29 mouse cellular contexts compared by ENCODE assay signal in genomic region chr14:66438572-66438971, GRCm38 (mm10).
DNase-seq lines count a peak whose midpoint lies in the region; ATAC-seq and TF ChIP-seq lines count a peak whose summit lies in the region.
"Had no signal": no experiment of that assay in that cellular context is flagged by ENCODE, and none has a peak within 500 bp of the region (broad histone marks: within the 10 kb centered on the region; RNA-seq: fewer than 3 reads in every experiment).

No protein-coding gene starts in this region.

- no peak overlapping the region for H3K4me2 ChIP-seq in heart, embryonic 12.5 days
- no peak overlapping the region for H3K4me2 ChIP-seq in heart, postnatal 0 days (ENCODE audit: low read depth, low read length)
- H3K4me2 ChIP-seq: embryonic facial prominence, embryonic 15.5 days; forebrain, embryonic 12.5 days; hindbrain, embryonic 15.5 days; liver, embryonic 12.5 days; stomach, embryonic 15.5 days had no signal

- DNase-seq in heart, postnatal 14 days, result no peak
- peak; percentile 15 for DNase-seq in heart, postnatal 0 days (ENCODE audit: low spot score)
- no peak for DNase-seq in heart, postnatal 36 days
- DNase-seq in ES-E14 (ENCODE audit: low read depth, low spot score), result no peak
- DNase-seq: adrenal gland, postnatal 10 days; B cell, adult 2 months; cerebellum, adult 11 months; cerebellum, adult 9-10 months; cerebellum, postnatal 36 days; forebrain, postnatal 0 days; gastrocnemius, postnatal 10 days; kidney, adult 18-20 months; kidney, postnatal 4 days; liver, postnatal 0 days; lung, postnatal 36 days; midbrain, embryonic 14.5 days; right cerebral cortex, postnatal 25 days had no signal

- H3K9ac ChIP-seq in heart, embryonic 12.5 days, result no peak overlapping the region
- H3K9ac ChIP-seq in heart, postnatal 0 days (replicated peaks; ENCODE audit: low read depth, low read length), result no peak overlapping the region
- H3K9ac ChIP-seq in ES-E14 (ENCODE audit: insufficient read depth, low read depth, low read length, poor library complexity, severe bottlenecking), result no peak overlapping the region
- H3K9ac ChIP-seq: embryonic facial prominence, embryonic 15.5 days; forebrain, embryonic 12.5 days; forebrain, postnatal 0 days; hindbrain, embryonic 15.5 days; liver, embryonic 12.5 days; liver, postnatal 0 days; stomach, embryonic 15.5 days had no signal

- H3K4me3 ChIP-seq in heart, embryonic 12.5 days, result no peak overlapping the region
- H3K4me3 ChIP-seq in heart, postnatal 0 days (ENCODE audit: low read depth, low read length), result no peak overlapping the region
- no peak overlapping the region for H3K4me3 ChIP-seq in ES-E14 (ENCODE audit: insufficient read depth in 1 of 2, low read depth in 1 of 2, low read length in 2 of 2, poor library complexity in 1 of 2, severe bottlenecking in 1 of 2)
- H3K4me3 ChIP-seq in bone marrow macrophage, adult 2 months (ENCODE audit: insufficient read depth, low read length), result no peak overlapping the region
- H3K4me3 ChIP-seq: embryonic facial prominence, embryonic 10.5 days; embryonic facial prominence, embryonic 15.5 days; forebrain, embryonic 12.5 days; hindbrain, embryonic 10.5 days; hindbrain, embryonic 15.5 days; liver, embryonic 12.5 days; megakaryocyte, embryonic 14.5 days; stomach, embryonic 15.5 days had no signal

- H3K9me3 ChIP-seq in heart, embryonic 12.5 days (replicated peaks), result no peaks in the 10 kb centered on the region
- H3K9me3 ChIP-seq in heart, postnatal 0 days (replicated peaks; ENCODE audit: control insufficient read depth, low read length), result no peaks in the 10 kb centered on the region
- H3K9me3 ChIP-seq in ES-E14 (ENCODE audit: control insufficient read depth, insufficient read depth, low read depth, low read length), result no peaks in the 10 kb centered on the region
- H3K9me3 ChIP-seq: embryonic facial prominence, embryonic 10.5 days; embryonic facial prominence, embryonic 15.5 days; G1E; hindbrain, embryonic 10.5 days; hindbrain, embryonic 15.5 days; liver, embryonic 12.5 days; megakaryocyte, embryonic 14.5 days; stomach, embryonic 15.5 days had no signal

- H3K27me3 ChIP-seq in heart, embryonic 12.5 days (replicated peaks), result no peaks in the 10 kb centered on the region
- no peaks in the 10 kb centered on the region for H3K27me3 ChIP-seq in heart, postnatal 0 days (ENCODE audit: control insufficient read depth, insufficient read depth, low read length)
- H3K27me3 ChIP-seq: embryonic facial prominence, embryonic 15.5 days; forebrain, embryonic 12.5 days; hindbrain, embryonic 15.5 days; liver, embryonic 12.5 days; megakaryocyte, embryonic 14.5 days; stomach, embryonic 15.5 days had no signal

- no peak for TF ChIP-seq POLR2A in bone marrow macrophage, adult 2 months (IDR thresholded peaks at IDR 0.05; ENCODE audit: borderline replicate concordance, low read depth, low read length)

- WGBS in heart, embryonic 12.5 days, result 68% methylated on average over 1 of the region's 1 CpGs
- 74% methylated on average over 1 of the region's 1 CpGs for WGBS in heart, postnatal 0 days

- no peak for ATAC-seq in heart, embryonic 12.5 days (ENCODE audit: insufficient number of reproducible peaks, low FRiP score)
- 0 out of 2 replicates have a peak, but pooled peaks have one; percentile 20 for ATAC-seq in heart, postnatal 0 days (ENCODE audit: insufficient read depth, low read depth)
- ATAC-seq: forebrain, postnatal 0 days; liver, embryonic 12.5 days; liver, postnatal 0 days; Patski had no signal

- peak overlapping the region; percentile 48 for H3K27ac ChIP-seq in heart, embryonic 12.5 days (ENCODE audit: poor library complexity, severe bottlenecking)
- peak overlapping the region; percentile 72 for H3K27ac ChIP-seq in heart, postnatal 0 days (ENCODE audit: low read depth)
- no peak overlapping the region for H3K27ac ChIP-seq in ES-E14 (ENCODE audit: insufficient read depth, low read depth, low read length, poor library complexity, severe bottlenecking)
- H3K27ac ChIP-seq in bone marrow macrophage, adult 2 months (ENCODE audit: insufficient read depth, low read depth, low read length), result peak overlapping the region; percentile 35
- H3K27ac ChIP-seq: embryonic facial prominence, embryonic 10.5 days; embryonic facial prominence, embryonic 15.5 days; forebrain, embryonic 12.5 days; hindbrain, embryonic 10.5 days; hindbrain, embryonic 15.5 days; liver, embryonic 12.5 days; stomach, embryonic 15.5 days had no signal

- peaks cover 9% of the 10 kb centered on the region for H3K4me1 ChIP-seq in heart, embryonic 12.5 days (replicated peaks)
- no peaks in the 10 kb centered on the region for H3K4me1 ChIP-seq in heart, postnatal 0 days (ENCODE audit: control insufficient read depth, insufficient read depth)
- H3K4me1 ChIP-seq in ES-E14 (ENCODE audit: control insufficient read depth in 2 of 2, insufficient read depth in 2 of 2, low read length in 2 of 2, poor library complexity in 1 of 2), result no peaks in the 10 kb centered on the region
- peaks cover 34% of the 10 kb centered on the region for H3K4me1 ChIP-seq in bone marrow macrophage, adult 2 months (ENCODE audit: control insufficient read depth, insufficient read depth, low read length)
- H3K4me1 ChIP-seq: embryonic facial prominence, embryonic 15.5 days; forebrain, embryonic 12.5 days; hindbrain, embryonic 10.5 days; hindbrain, embryonic 15.5 days; liver, embryonic 12.5 days; stomach, embryonic 15.5 days had no signal

- no peak for TF ChIP-seq CTCF in heart, postnatal 0 days (IDR thresholded peaks at IDR 0.05; ENCODE audit: low read depth)
- TF ChIP-seq CTCF in bone marrow macrophage, adult 2 months (IDR thresholded peaks at IDR 0.05; ENCODE audit: low read depth, low read length), result no peak

- no peaks in the 10 kb centered on the region for H3K36me3 ChIP-seq in heart, embryonic 12.5 days
- H3K36me3 ChIP-seq in heart, postnatal 0 days (replicated peaks; ENCODE audit: control insufficient read depth, insufficient read depth, low read length), result no peaks in the 10 kb centered on the region
- H3K36me3 ChIP-seq in ES-E14 (ENCODE audit: control insufficient read depth, insufficient read depth, low read length, poor library complexity, severe bottlenecking), result no peaks in the 10 kb centered on the region
- H3K36me3 ChIP-seq: embryonic facial prominence, embryonic 10.5 days; embryonic facial prominence, embryonic 15.5 days; forebrain, embryonic 12.5 days; G1E; hindbrain, embryonic 10.5 days; hindbrain, embryonic 15.5 days; liver, embryonic 12.5 days; stomach, embryonic 15.5 days had no signal

- TF ChIP-seq EP300 in heart, postnatal 0 days (IDR thresholded peaks at IDR 0.05; ENCODE audit: low read depth), result no peak

- in situ Hi-C loops in ES-E14 (cut with MboI; ENCODE audit: low sequenced_read_pairs in 2 of 2, unreplicated experiment in 2 of 2), result no loop called here

- intact Hi-C loops in heart, postnatal 14 days (cut with DNase I), result no loop called here
- intact Hi-C loops in heart, postnatal 36 days (cut with DNase I), result no loop called here

TF ChIP-seq in ES-E14, 5 proteins besides CTCF, POLR2A, EP300 and RAD21:
- TF ChIP-seq CHD2 (IDR thresholded peaks at IDR 0.05; ENCODE audit: low read depth, low read length) (no peak), ZC3H11A (IDR thresholded peaks at IDR 0.05; ENCODE audit: borderline replicate concordance, low read depth, low read length) (no peak), HCFC1 (IDR thresholded peaks at IDR 0.05; ENCODE audit: borderline replicate concordance, insufficient read depth, low read length) (peak; percentile 74; the same call in 1 of the 2 replicates), MAFK (IDR thresholded peaks at IDR 0.05; ENCODE audit: insufficient read depth, low read depth, low read length) (no peak), ZNF384 (IDR thresholded peaks at IDR 0.05; ENCODE audit: low read depth, low read length) (no peak)
